Mouse (Mus musculus) telencephalon, adult 2 months (tissue): Measurements from ENCODE around the gene Pin4.
A peak's percentile ranks its signal among the peaks of the same experiment; 100 is the strongest.
"Not testable (repeated sequence)": the region's sequence is repeated elsewhere in the genome, so short reads cannot be mapped to it uniquely, and the experiment has no call there.

Experiments used
- DNase-seq: peaks from one replicate; pipeline ENCODE4 v3.0.0-alpha.2; 2011; ENCODE audit warnings: low read depth, low spot score

Pin4 gene

DNA sequence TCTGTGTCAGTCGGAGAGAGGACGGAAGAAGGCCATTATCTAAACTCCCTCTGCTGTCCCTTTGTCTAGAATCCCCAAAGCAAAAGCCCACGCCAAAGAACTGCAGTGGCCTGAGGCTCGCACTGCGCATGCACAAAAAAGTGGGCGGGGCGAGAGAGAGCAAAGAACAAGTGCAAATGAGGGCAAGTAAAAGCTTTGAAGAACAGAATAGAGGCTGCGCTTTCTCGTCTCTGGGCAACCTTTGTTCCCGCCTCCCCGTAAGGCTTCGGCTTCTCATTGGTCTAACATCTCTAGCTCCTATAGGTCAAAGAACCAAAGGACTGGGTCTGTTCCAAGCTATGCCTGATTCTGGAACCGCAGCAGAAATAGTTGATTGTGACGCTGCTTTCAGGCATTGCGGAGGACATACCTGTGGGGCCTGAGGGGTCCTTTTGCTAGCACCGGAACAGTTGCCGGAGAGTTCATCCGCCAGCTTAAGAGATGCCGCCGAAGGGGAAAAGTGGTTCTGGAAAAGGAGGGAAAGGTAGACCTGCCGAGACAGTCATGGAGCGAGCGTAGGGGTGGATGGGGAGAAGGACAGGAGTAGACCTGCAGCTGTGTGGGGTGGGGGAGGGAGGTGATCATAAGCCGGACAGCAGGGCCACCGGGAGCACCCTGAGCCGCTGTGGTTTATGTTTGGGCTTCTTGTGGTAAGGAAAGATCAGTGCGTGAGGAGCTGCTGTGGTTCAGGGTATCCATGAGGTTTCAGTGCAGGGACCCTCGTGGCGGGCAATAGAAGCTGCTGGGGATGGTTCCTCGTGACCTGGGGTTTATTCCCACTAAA is at the start of gene Pin4:
Gene Pin4 (plus strand): TSS at position 406 of the 823 bp plus-strand sequence.
- DNase-seq, result peak; percentile 98

DNA sequence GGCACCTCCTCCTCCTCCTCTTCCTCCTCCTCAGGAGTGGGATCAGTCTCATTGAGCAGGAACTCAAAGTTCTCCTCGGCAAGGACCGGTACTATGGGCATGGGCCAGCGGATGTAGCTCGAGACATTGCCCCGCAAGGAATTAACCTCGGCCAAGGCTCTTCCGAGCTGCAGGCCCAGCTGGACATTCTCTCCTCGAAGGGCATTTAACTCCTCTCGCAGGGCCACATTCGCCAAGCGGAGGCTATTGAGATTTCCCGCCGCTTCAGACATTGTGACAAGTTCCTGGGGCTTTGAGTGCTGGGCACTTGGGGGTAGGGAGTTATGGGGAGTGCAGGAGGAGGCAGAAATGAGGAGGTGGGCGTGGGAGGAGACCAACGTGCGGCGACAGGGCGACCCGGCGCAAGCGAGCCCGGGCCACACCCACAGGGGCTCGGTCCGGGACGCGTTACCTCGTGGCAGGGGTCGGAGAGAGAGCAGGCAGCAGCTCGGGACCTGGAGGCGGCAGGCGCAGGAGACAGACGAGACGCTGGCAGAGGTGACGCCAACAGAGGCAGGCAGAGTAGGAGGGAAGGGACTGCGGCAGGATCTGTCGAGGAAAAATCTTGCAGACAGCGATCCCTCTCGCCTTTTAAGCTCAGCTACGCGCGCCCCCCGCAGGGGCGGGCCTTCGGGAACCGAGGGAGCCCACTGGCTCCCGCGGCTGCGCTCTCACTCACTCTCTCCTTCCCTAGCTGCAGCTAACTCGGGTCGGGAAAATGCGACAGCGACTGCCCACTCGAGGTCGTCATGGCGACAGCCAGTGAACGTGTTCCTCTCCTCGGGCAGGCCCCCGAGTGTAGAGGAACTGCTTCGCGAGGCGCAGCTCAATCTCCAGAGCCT is 48.4 kb upstream of the Pin4 start, which contains the start of gene Rtl5:
Gene Rtl5 (minus strand): TSS at position 714 of the 881 bp plus-strand sequence.
- peak; percentile 84 for DNase-seq

DNA sequence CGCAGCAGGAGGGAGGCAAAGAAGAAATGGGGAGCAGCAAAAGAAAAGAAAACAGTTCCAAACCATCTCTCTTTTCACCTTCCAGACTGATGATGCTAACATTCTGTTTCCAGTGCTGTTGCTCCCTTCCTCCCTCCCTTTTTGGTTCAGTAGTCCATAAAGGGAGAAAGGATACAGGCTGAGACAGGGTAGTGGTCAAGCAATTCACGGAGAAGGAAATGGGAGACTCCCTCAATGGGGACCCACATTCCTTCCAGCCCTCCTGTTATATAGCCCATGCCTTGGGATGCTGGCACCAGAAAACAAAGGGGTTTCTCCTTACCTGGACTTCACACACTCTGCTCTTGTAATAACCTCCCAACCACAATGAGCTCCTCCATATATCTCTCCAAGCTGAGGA is 47.7 kb upstream of the Pin4 start:
- DNase-seq, result no peak

DNA sequence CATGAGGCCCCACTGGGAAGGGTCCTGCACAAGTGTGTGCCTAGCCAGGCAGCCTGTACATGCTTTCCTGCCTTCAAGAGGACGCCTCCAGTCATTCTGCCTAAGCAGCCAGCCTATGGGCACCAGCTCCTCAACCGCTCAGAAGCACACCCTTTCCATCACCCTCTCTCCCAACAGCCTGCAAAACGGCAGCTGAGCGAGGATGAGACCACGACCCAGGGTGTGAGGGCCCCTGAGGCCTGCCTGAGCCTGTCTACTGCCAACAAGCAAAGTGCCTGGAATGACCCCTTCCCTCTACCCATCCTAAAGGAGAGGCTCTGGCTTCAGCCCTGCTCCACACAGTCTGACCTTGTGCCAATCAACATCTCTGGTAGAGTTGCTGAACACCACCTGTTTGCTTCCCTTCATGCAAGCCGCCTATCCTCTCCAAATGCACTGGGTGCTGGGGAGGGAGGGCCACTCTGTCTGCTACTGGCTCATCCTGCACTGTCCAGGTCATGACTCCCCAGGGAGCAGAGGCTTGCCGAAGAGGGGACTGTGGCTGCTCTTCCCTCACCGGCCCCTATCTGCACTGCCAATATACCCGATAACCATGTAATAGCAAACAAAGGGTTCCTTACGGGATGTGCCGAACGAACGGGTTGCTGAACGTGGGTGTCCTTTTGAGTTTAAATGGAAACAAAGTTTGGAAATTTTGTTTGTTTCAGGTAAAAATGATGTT is 45.5 kb upstream of the Pin4 start:
- DNase-seq, result no peak

DNA sequence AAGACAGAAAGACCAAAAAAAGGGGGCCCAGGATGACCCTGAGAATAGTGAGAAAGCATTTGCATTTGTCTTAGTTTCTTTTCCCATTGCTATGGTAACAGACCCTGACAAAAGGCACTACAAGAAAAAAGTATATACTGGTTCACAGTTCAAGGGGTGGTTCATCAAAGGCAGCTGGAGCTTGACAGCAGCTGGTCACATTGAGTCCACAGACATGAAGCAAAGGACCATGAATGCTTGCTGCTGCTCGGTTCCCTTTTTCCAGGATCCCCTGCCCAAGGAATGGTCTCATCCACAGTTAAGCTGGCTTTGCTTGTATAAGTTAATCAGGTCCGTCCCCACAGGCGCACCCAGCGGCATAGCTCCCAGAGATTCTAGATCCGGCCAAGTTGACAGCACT is 44.8 kb upstream of the Pin4 start:
- no peak for DNase-seq

DNA sequence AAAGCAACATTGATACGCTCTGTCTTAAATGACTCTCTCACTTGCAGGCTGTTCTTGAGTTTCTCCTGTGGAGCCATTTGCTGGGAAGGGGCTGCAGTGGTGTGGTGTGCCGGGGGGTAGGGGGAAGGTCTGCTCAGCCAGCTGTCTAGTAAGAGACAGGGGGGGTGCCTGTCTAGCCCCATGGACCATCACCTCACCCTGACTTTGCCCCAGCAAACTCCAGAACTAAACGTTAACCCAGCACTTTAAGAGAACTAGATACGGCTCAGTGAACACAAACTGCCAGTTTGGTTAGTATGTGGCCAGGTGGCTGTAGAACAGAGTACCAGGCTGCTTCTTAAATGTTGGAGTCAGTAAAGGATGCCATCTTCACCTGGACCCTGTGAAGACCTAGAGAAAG is 44.1 kb upstream of the Pin4 start:
- no peak for DNase-seq

DNA sequence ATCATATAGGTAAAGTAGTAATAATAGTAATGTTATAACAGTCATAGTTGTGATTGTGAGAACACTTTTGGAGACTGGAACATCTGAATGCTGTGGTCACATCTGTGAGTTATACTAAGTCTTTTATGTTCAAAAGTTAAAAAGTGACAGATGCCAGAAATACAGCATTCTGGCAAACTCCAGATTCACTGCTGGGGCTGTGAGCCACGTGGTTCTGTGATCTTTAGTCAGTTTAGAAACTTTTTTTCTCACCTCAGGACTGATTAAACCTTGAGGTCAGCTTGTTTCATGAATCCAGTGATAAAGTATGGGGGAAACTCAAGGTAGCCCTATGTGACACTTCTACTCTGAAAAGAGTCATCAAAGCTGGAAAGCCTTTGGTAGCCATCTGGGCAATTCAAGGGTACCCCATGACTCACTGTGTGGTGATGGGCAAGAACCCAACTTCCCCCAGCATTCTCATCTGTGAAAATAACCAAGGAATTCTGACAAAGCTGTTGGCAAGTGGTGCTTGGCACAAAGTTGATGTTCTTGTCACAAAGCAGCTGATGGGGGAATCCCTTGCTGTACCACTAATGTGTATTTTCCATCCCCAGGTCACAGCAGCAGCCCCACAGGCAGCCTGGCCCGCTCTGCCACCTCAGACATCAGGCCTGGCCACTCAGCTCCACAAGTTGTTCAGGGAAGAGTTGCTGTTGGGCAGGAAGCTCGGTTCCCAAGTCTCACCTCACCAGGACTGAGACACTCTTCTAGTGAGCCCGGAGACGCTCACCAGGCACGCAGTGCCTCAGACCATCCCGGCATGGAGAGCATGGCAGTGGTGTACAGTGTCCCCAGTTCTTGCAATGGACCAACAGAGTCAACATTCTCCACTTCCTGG is 42.1 kb upstream of the Pin4 start:
- no peak for DNase-seq

DNA sequence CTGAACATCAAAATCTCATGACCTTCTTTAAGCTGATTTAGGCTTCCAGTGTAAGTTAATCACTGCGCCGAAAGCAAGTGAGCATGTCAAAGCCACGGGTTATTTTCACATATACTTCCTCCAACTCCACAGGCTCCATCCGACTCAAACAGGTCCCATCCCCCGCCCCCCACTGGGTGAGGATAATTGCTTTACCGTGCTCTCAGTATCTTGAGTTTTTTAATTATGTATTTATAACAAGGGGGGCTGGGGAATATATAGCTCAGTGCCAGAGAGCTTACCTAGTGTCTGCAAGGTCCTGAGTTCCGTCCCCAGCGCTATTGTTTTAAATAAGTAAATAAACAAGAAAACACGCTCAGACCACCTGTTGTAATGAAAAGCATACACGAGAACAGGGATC is 38.2 kb upstream of the Pin4 start:
- DNase-seq, result no peak

DNA sequence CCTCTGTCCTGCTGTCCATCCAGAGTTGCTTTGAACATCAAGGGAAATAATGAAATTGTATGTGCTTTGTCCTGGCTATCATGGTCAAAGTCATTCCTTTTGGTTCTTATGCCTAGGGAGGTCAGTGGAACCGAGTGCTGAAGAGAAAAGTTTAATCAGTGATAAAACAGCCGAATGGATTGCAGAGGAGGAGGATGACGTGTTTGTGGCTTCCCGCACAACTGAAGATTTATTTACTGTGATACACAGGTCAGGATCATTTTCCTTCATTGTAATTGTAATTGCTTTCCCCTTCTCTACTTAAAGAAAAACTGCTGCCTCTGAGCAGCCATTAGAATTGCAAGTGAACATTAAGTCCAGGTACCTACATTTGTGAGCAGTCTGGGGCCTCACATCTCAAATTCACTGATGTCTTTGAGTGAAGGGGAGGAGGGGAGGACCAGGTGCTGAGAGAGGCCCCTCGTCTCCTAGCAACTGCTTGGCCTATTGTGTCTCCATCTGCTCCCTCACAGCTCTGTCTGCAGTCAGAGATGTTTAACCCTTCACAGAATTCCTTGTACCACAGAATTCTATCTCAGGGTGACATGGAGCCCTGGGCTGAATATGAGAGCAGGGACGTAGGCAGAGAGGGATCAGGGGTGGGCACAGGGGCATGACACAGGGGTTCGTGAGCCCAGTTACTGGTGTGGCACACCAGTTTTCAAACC is 37.5 kb upstream of the Pin4 start:
- peak; percentile 21 for DNase-seq

DNA sequence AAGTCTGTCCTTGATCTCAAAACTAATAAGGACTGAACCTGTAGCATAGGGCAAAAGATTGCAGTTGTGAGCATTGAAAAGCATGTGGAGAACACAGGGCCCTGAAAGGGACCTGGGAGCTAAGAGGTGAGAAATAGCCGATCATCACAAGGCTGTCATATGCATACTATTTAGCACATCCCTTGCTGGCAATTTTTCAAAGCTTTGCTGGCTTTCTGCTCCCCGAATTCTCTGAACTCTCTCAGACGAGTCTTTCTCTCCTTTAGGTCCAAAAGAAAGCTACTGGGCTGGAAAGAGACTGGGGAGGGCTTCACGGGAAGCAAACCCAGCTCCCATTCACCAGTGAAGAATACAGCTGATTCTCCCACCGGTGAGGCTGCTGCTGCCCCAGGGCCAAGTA is 36.9 kb upstream of the Pin4 start:
- DNase-seq, result no peak

DNA sequence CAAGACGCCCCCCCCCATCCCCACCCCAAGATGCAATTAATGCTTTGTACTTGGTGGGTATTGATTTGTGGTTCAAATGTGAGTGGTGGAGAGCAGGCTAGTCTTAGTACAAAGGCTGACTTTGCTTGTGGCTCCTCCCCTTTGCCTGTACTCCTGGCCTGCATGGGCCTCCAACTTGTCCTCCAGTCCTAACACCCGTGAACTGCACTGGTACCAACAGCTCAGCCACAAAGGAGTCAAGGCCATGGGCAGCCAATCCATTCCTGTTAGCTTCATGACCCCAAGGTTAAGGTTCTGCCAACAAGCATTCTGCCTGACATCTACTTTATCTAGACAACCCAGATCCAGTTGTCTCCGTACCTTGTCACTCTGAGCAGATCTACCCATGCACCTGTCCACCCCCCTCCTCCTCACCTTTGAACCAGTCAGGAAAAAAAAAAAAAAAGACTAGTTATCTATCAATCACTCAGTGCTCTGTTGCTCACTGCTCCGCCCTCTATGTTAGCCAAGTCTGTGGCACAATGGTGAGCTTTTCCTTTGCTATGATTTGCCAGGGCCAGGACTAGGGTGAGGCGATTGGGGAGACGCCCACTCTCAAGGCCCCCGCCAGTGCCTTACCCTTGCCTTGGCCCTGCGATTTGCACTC is 33.3 kb upstream of the Pin4 start:
- DNase-seq, result no peak

DNA sequence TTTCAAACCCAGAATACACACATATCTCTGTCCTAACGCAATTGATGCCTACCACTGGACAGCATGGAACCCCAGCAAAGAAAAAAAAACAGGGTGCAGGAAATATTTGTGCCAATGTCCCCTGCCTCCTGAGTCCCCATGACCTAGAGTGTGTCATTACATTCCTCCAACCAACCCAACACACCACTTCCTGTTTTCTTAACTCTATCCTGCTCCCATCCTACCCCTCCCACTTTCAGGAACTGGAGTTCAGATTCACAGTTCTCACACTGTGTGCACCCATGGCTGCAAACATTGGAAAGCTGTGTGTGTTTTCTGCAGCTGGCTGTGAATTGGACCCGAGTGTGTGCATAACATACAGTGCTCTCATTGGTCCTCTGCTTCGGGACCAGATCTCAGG is 28.6 kb upstream of the Pin4 start:
- DNase-seq, result no peak

DNA sequence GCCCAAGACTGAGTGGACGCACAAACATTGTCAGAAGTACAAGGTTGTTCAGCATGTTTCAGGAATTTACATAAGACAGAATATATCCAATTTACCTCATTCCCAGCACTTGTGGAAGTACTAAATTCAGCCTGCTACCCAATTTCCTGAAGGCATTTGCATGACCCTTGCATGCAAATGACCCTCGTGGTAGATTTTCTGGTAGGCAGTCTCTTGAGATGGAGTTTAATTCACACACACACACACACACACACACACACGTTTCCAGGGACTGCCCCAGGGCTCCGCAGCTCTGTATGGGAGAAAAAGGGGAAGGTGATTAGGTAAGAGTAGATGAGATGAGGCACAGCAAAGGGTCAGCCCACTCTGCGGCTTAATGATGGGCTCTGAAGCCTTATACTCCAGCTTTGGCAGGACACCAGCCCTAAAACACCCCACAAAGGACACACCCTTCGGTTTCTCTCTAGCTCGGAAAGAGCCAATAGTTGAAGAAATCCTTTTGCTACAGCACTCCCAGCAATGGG is 24.8 kb upstream of the Pin4 start:
- no peak for DNase-seq

DNA sequence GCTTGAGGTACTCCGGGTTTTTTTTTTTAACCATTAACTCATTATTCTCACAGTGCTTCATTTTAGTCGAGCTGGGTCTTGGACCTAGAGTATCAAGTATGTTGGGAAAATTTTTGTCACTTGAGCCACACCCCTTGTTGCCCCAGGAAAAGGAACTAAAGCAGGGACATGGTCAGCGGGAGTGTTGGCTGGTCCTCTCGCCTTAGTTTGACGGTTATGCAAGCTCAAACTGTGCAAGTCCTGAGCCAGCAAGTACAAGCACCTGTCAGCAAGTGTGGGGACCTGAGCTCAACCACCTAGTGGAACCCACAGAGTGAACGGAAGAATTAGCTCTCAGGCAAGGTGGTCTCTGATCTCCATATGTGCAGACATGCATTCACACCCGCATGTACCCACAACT is 17.4 kb upstream of the Pin4 start:
- no peak for DNase-seq

DNA sequence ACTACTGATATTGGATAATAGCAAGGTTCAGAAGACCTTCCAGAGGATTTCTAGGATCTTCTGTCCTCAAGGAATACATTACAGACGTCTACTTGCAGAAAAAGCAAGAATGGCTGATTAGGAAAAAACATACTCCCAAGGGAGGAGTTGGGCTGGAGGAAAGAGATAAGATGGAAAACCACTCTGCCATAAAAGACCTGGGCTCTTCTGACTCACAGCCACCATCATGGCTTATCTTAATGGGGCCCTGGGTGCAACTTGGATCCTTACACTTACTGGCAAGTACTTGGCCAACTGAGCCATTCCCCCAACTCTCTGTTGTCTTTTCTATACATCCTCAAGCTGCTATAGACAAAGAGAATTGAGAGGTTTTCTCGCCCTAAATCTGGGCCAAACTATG is 15.4 kb upstream of the Pin4 start:
- not testable (repeated sequence) for DNase-seq

DNA sequence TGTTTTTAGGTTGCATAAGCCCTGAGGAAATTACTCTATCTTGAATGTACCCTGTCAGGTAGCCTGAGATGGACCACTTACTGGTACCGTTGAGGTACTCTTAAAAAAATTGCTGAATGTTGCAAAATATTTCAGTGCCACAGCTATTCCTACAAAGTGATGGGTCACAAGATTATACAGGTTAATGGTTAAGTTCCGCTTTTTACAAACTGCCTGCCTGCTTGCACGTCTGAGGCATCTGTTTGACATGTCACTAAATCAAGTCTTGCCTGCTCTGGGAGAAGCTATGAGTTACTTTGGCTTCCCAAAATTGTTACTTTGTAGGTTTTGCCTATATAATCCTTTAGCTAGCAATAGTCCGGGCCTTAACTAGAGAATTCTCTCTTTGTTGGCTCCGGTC is 9.9 kb upstream of the Pin4 start:
- DNase-seq, result not testable (repeated sequence)

DNA sequence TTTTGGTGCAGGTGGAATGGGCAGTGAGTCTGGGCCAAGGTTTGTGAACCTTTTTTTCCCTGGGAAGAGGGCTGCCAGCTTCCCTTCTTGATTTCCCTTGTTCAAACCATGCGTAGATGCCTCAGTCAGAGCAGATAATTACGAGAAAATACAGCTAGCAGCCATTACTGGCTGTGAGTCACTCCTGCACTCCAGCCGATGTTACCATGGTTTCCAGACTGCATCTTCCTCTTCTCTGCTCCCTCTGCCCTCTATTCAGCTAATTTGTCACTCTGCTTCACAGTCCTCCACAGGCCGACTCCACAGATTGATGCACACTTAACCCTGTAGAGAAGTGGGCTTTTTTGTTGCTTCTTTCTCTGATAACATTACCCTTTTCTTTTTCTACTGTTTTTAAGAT is 3.6 kb upstream of the Pin4 start:
- peak; percentile 17 for DNase-seq

DNA sequence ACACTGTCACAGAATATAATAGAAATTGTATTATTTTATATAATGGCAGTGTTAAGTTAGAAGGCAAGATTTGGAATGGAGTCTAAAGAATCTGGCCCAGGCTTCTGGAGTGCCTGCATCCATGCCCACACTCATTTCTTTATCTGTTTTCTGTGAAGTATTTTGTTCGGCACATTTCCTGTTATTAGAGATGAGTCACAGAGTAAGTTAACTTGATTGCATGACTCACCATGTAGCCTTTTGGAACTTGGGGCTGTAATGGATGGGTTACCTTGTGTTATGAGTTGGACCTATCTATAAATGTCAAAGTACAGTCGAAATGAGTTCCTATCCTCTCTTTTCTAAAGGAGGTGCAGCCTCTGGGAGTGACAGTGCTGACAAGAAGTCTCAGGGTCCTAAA is 2.1 kb downstream of the Pin4 start:
- DNase-seq, result no peak

DNA sequence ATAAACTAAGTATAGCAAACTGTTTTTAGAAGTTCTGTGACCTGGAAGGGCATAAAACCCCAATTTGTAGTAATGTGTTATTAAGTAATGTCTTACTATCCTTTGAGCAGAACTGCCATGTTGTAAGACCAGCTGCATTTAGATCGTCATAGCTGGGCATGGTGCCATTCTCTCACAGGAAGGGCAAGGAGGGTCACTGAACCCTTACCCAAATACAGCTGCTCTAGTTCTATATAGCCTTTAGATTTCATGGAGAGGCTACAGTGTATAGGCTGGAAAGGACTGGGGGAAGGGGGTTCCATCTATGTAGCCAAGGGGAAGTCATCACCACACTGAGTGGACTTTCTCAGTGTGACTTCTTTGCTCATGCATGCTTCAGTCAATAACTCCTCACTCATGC is 21.9 kb downstream of the Pin4 start:
- no peak for DNase-seq
